Mouse (Mus musculus) forebrain, embryonic 11.5 days (tissue): ENCODE data around the gene Gbf1. TPM values are rescaled to one million over a fixed set of nuclear protein-coding genes. Genes with fewer than 3 reads are reported as not detected.

ENCODE experiments used
- ATAC-seq: fragments of 200-750 bp; cut with Nextera tagmentation; replicated peaks from 2 replicates; pipeline ENCODE4 v1.8.0; 2017; ENCODE audit warnings: moderate TSS enrichment; ENCODE audit not compliant: low FRiP score
- DNase-seq: peaks from one replicate; pipeline ENCODE4 v3.0.0-alpha.2; 2017; ENCODE audit warnings: low spot score
- H3K27ac ChIP-seq: fragments of 300-500 bp; sonication (generic); 2 replicates; pipeline ENCODE4 v1.5.1; 2014; ENCODE audit warnings: low read depth, low read length
- H3K27me3 ChIP-seq: fragments of 300-500 bp; sonication (generic); 2 replicates; pipeline ENCODE4 v1.6.1; 2014; ENCODE audit warnings: mild to moderate bottlenecking, low read length, mixed read lengths; ENCODE audit not compliant: control insufficient read depth, insufficient read depth
- H3K36me3 ChIP-seq: fragments of 300-500 bp; sonication (generic); 2 replicates; pipeline ENCODE4 v1.6.1; 2014; ENCODE audit warnings: mild to moderate bottlenecking, low read length, moderate library complexity, mixed read lengths; ENCODE audit not compliant: control insufficient read depth, insufficient read depth
- H3K4me1 ChIP-seq: fragments of 300-500 bp; sonication (generic); replicated peaks from 2 replicates; pipeline ENCODE4 v1.6.1; 2014; ENCODE audit warnings: low read length, mixed read lengths; ENCODE audit not compliant: control insufficient read depth, insufficient read depth
- H3K4me2 ChIP-seq: fragments of 300-500 bp; sonication (generic); 2 replicates; pipeline ENCODE4 v1.6.1; 2014; ENCODE audit warnings: low read depth, mild to moderate bottlenecking, low read length, moderate library complexity, mixed read lengths; ENCODE audit not compliant: severe bottlenecking
- H3K4me3 ChIP-seq: fragments of 300-500 bp; sonication (generic); 2 replicates; pipeline ENCODE4 v1.5.1; 2014; ENCODE audit warnings: low read depth, low read length
- H3K9ac ChIP-seq: fragments of 300-500 bp; sonication (generic); 2 replicates; pipeline ENCODE4 v1.6.1; 2014; ENCODE audit warnings: low read length
- H3K9me3 ChIP-seq: fragments of 300-500 bp; sonication (generic); 2 replicates; pipeline ENCODE4 v1.6.1; 2016; ENCODE audit warnings: low read length, mixed read lengths; ENCODE audit not compliant: control insufficient read depth
- WGBS: fragments of 180-500 bp; shearing (Covaris S2); extraction: QIAGEN DNeasy Blood & Tissue Kit; methylation state at CpG from one replicate; pipeline ENCODE4 v1.1.7; 2014; 5-methylcytosine and 5-hydroxymethylcytosine counted together
- polyA plus RNA-seq: library from polyadenylated mRNA; unstranded; fragments of >200 nt; fragmentation: Nextera tagmentation; extraction: Ambion mirVana; gene quantifications from 2 replicates; pipeline ENCODE4 v1.2.1, GENCODE M21; 2014

The Gbf1 gene
- polyA plus RNA-seq, 1 experiment from 2014 or later: 49.0 TPM

GRCm38 (mm10) chr19:46169396-46169795 is 17.1 kb downstream of the Gbf1 start:
- Histone ChIP-seq H3K9me3 (no peaks in the 10 kb centered on the region), H3K27me3 (no peaks in the 10 kb centered on the region), H3K27ac (no peak overlapping the region), H3K4me2 (no peak overlapping the region), H3K36me3 (no peaks in the 10 kb centered on the region; the same call in 1 of the 2 replicates), H3K4me1 (no peaks in the 10 kb centered on the region), H3K4me3 (no peak overlapping the region), H3K9ac (no peak overlapping the region)
- WGBS: 79% methylated on average over 3 of the region's 3 CpGs
- DNase-seq: no peak
- ATAC-seq: no peak

GRCm38 (mm10) chr19:46169913-46170312 is 17.6 kb downstream of the Gbf1 start:
- no peak for DNase-seq
- no peak overlapping the region for H3K9ac ChIP-seq
- ATAC-seq: no peak
- 72% methylated on average over 1 of the region's 1 CpGs for WGBS
- H3K9me3 ChIP-seq: no peaks in the 10 kb centered on the region
- no peaks in the 10 kb centered on the region; the same call in 1 of the 2 replicates for H3K36me3 ChIP-seq
- no peaks in the 10 kb centered on the region for H3K4me1 ChIP-seq
- H3K27me3 ChIP-seq: no peaks in the 10 kb centered on the region
- no peak overlapping the region for H3K4me3 ChIP-seq
- H3K27ac ChIP-seq: no peak overlapping the region
- no peak overlapping the region for H3K4me2 ChIP-seq

GRCm38 (mm10) chr19:46172541-46172940 is 20.2 kb downstream of the Gbf1 start:
- DNase-seq (no peak), ATAC-seq (no peak)
- Histone ChIP-seq H3K9ac (no peak overlapping the region), H3K36me3 (no peaks in the 10 kb centered on the region), H3K27me3 (no peaks in the 10 kb centered on the region), H3K4me2 (no peak overlapping the region), H3K9me3 (no peaks in the 10 kb centered on the region), H3K27ac (no peak overlapping the region), H3K4me1 (no peaks in the 10 kb centered on the region), H3K4me3 (no peak overlapping the region)
- WGBS: 82% methylated on average over 5 of the region's 5 CpGs

GRCm38 (mm10) chr19:46175173-46175572 is 22.9 kb downstream of the Gbf1 start:
- Histone ChIP-seq H3K9ac (no peak overlapping the region), H3K4me3 (no peak overlapping the region), H3K9me3 (no peaks in the 10 kb centered on the region), H3K36me3 (no peaks in the 10 kb centered on the region), H3K4me1 (no peaks in the 10 kb centered on the region), H3K4me2 (no peak overlapping the region), H3K27ac (no peak overlapping the region), H3K27me3 (no peaks in the 10 kb centered on the region)
- DNase-seq: no peak
- no peak for ATAC-seq

- Histone ChIP-seq H3K36me3 (no peaks in the 10 kb centered on the region), H3K4me3 (no peak overlapping the region), H3K9me3 (no peaks in the 10 kb centered on the region), H3K27me3 (no peaks in the 10 kb centered on the region), H3K4me1 (no peaks in the 10 kb centered on the region), H3K4me2 (no peak overlapping the region), H3K27ac (no peak overlapping the region), H3K9ac (no peak overlapping the region)
- 64% methylated on average over 5 of the region's 5 CpGs for WGBS
- no peak for ATAC-seq
- no peak for DNase-seq
Measured at GRCm38 (mm10) chr19:46177046-46177445, 24.7 kb downstream of the Gbf1 start.

GRCm38 (mm10) chr19:46180274-46180673 is 28.0 kb downstream of the Gbf1 start:
- Histone ChIP-seq H3K9ac (no peak overlapping the region), H3K27me3 (no peaks in the 10 kb centered on the region), H3K4me1 (no peaks in the 10 kb centered on the region), H3K36me3 (no peaks in the 10 kb centered on the region), H3K9me3 (no peaks in the 10 kb centered on the region), H3K4me2 (no peak overlapping the region), H3K27ac (no peak overlapping the region), H3K4me3 (no peak overlapping the region)
- DNase-seq (no peak), ATAC-seq (no peak)
- WGBS: 87% methylated on average over 2 of the region's 2 CpGs

- no peaks in the 10 kb centered on the region for H3K27me3 ChIP-seq
- H3K4me1 ChIP-seq: no peaks in the 10 kb centered on the region
- DNase-seq (no peak), ATAC-seq (no peak)
- H3K9ac ChIP-seq: no peak overlapping the region
- H3K27ac ChIP-seq: no peak overlapping the region
- H3K4me3 ChIP-seq: no peak overlapping the region
- no peaks in the 10 kb centered on the region for H3K9me3 ChIP-seq
- no peaks in the 10 kb centered on the region for H3K36me3 ChIP-seq
- no peak overlapping the region for H3K4me2 ChIP-seq
- WGBS: 93% methylated on average over 3 of the region's 3 CpGs
Measured at GRCm38 (mm10) chr19:46182241-46182640, 29.9 kb downstream of the Gbf1 start.

- Histone ChIP-seq H3K36me3 (no peaks in the 10 kb centered on the region), H3K4me2 (no peak overlapping the region), H3K4me3 (no peak overlapping the region), H3K4me1 (no peaks in the 10 kb centered on the region), H3K27me3 (no peaks in the 10 kb centered on the region), H3K9me3 (no peaks in the 10 kb centered on the region), H3K9ac (no peak overlapping the region), H3K27ac (no peak overlapping the region)
- 67% methylated on average over 3 of the region's 3 CpGs for WGBS
- DNase-seq (no peak), ATAC-seq (no peak)
Measured at GRCm38 (mm10) chr19:46186611-46187010, 34.3 kb downstream of the Gbf1 start.

GRCm38 (mm10) chr19:46187203-46187602 is 34.9 kb downstream of the Gbf1 start:
- 90% methylated on average over 2 of the region's 2 CpGs for WGBS
- H3K9me3 ChIP-seq: no peaks in the 10 kb centered on the region

More at GRCm38 (mm10) chr19:46187203-46187602, 34.9 kb downstream of the Gbf1 start:
- Histone ChIP-seq H3K4me3 (no peak overlapping the region), H3K27ac (no peak overlapping the region), H3K27me3 (no peaks in the 10 kb centered on the region), H3K4me1 (no peaks in the 10 kb centered on the region), H3K9ac (no peak overlapping the region), H3K36me3 (no peaks in the 10 kb centered on the region), H3K4me2 (no peak overlapping the region)
- no peak for ATAC-seq
- DNase-seq: no peak
